Comparison of ENCODE assay signal across 8 mouse cellular contexts in the genomic region with DNA sequence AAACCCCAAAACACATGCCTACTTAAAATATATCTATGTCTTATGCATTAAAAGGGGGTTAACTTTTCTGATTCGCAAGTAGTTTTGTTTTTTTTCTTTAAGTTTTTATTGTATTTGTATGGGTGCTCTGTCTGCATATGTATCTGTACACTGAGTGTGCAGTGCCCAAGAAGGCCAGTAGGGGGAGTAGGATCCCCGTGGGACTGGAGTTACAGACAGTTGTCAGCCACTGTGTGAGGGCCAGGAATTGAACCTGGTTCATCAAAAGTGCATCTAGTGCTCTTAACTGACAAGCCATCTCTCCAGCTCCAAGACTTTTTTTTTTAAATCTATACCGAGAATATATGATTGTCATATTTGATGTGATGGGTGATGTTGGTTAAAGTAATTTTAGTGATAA. TPM values are rescaled to one million over a fixed set of nuclear protein-coding genes. Genes with fewer than 3 reads are reported as not detected.
A peak's percentile ranks its signal among the peaks of the same experiment; 100 is the strongest.
DNase-seq lines count a peak whose midpoint lies in the region; ATAC-seq and TF ChIP-seq lines count a peak whose summit lies in the region.

No protein-coding gene starts in this region.

- no peak overlapping the region for H3K9ac ChIP-seq in embryonic facial prominence, embryonic 13.5 days
- no peak overlapping the region for H3K9ac ChIP-seq in liver, adult 2 months (ENCODE audit: low read depth, low read length)

- ATAC-seq in embryonic facial prominence, embryonic 13.5 days (ENCODE audit: insufficient number of reproducible peaks, insufficient read depth, low FRiP score, low TSS enrichment, low read depth) = no peak

- H3K4me3 ChIP-seq in embryonic facial prominence, embryonic 13.5 days = no peak overlapping the region
- H3K4me3 ChIP-seq in liver, adult 2 months (ENCODE audit: insufficient read depth, low read depth, low read length) = peak overlapping the region; percentile 41; the same call in 1 of the 2 replicates
- H3K4me3 ChIP-seq in small intestine, adult 2 months (ENCODE audit: low read depth, low read length) = no peak overlapping the region

- H3K4me2 ChIP-seq in embryonic facial prominence, embryonic 13.5 days = peak overlapping the region; percentile 92; the same call in 1 of the 2 replicates

- TF ChIP-seq POLR2A in liver, adult 2 months (IDR thresholded peaks at IDR 0.05; ENCODE audit: extremely low read depth, insufficient read depth, low read length) = no peak
- no peak for TF ChIP-seq POLR2A in small intestine, adult 2 months (IDR thresholded peaks at IDR 0.05; ENCODE audit: low read depth, low read length)

- peaks cover 26% of the 10 kb centered on the region; the same call in 1 of the 2 replicates for H3K79me2 ChIP-seq in liver, adult 2 months (ENCODE audit: control insufficient read depth, insufficient read depth, low read length)

- TF ChIP-seq CTCF in liver, adult 2 months (IDR thresholded peaks at IDR 0.05; ENCODE audit: low read depth, low read length) = peak; percentile 62
- TF ChIP-seq CTCF in small intestine, adult 2 months (IDR thresholded peaks at IDR 0.05; ENCODE audit: extremely low read depth, insufficient read length, insufficient replicate concordance, low read depth, low read length) = peak; percentile 64; the same call in 1 of the 2 replicates

- H3K4me1 ChIP-seq in embryonic facial prominence, embryonic 13.5 days = peaks cover 3% of the 10 kb centered on the region
- peaks cover 14% of the 10 kb centered on the region; the same call in 1 of the 2 replicates for H3K4me1 ChIP-seq in liver, adult 2 months (ENCODE audit: control insufficient read depth, insufficient read depth, low read length)
- H3K4me1 ChIP-seq in small intestine, adult 2 months (ENCODE audit: control insufficient read depth, insufficient read depth, insufficient read length, low read length) = peaks cover 3% of the 10 kb centered on the region; the same call in 1 of the 2 replicates

- no peak overlapping the region for H3K27ac ChIP-seq in embryonic facial prominence, embryonic 13.5 days
- no peak overlapping the region for H3K27ac ChIP-seq in liver, adult 2 months (replicated peaks; ENCODE audit: insufficient read depth, low read depth, low read length)
- H3K27ac ChIP-seq in small intestine, adult 2 months (ENCODE audit: insufficient read depth, low read depth, low read length) = no peak overlapping the region

- H3K9me3 ChIP-seq in embryonic facial prominence, embryonic 13.5 days = no peaks in the 10 kb centered on the region

- peak; percentile 28 to 42 for DNase-seq in layer of hippocampus, postnatal 10 days (ENCODE audit: low spot score in 2 of 2)
- DNase-seq in layer of hippocampus, adult 11-12 months (ENCODE audit: low spot score) = no peak
- DNase-seq in R1 (ENCODE audit: low read depth, low spot score) = peak; percentile 86
- DNase-seq in liver, adult 2 months (ENCODE audit: extremely low read depth, low read depth, low spot score) = no peak
- no peak for DNase-seq in layer of hippocampus, adult 9-11 months
- no peak for DNase-seq in urinary bladder, postnatal 14 days (ENCODE audit: low spot score)

- WGBS in embryonic facial prominence, embryonic 13.5 days = 74% methylated on average over 3 of the region's 3 CpGs
- 70% methylated on average over 3 of the region's 3 CpGs for WGBS in liver, adult 2 months
- WGBS in small intestine, adult 2 months = 74% methylated on average over 3 of the region's 3 CpGs

- H3K36me3 ChIP-seq in embryonic facial prominence, embryonic 13.5 days = no peaks in the 10 kb centered on the region
- H3K36me3 ChIP-seq in liver, adult 2 months (ENCODE audit: control insufficient read depth, insufficient read depth, low read length) = peaks cover 9% of the 10 kb centered on the region; the same call in 1 of the 2 replicates
- no peaks in the 10 kb centered on the region for H3K36me3 ChIP-seq in small intestine, adult 2 months (ENCODE audit: control insufficient read depth, insufficient read depth, low read length)

- no peaks in the 10 kb centered on the region for H3K27me3 ChIP-seq in embryonic facial prominence, embryonic 13.5 days
- H3K27me3 ChIP-seq in liver, adult 2 months (ENCODE audit: control insufficient read depth, insufficient read depth, low read length) = no peaks in the 10 kb centered on the region
- H3K27me3 ChIP-seq in small intestine, adult 2 months (ENCODE audit: control insufficient read depth, insufficient read depth, low read length) = no peaks in the 10 kb centered on the region

RNA-seq across cellular contexts. Expression of gene Ap3m1, which starts 1.6 kb away (rescaled TPM):
- total RNA-seq in layer of hippocampus, postnatal 10 days (2021) = 10 to 100 TPM; 81.8 to 86.9 TPM
- 69.4 and 81.7 TPM in 2 replicates for polyA plus RNA-seq in embryonic facial prominence, embryonic 13.5 days (2015; fragmentation: Nextera tagmentation; extraction: Ambion mirVana)
- total RNA-seq in liver, adult 2 months (2014; rRNA removed) = 126 and 143 TPM in 2 replicates
- 44.8 and 55.2 TPM in 2 replicates for polyA plus RNA-seq in liver, adult 2 months (2012; rRNA removed)
- 3.5 and 8.8 TPM in 2 replicates for polyA plus RNA-seq in small intestine, adult 2 months (2012; rRNA removed)

RNA-seq across cellular contexts. Expression of gene Adk, which starts 1.6 kb away (rescaled TPM):
- total RNA-seq in layer of hippocampus, postnatal 10 days (2021) = 10 to 100 TPM; 70.3 to 70.6 TPM
- polyA plus RNA-seq in embryonic facial prominence, embryonic 13.5 days (2015; fragmentation: Nextera tagmentation; extraction: Ambion mirVana) = 162 and 168 TPM in 2 replicates
- total RNA-seq in liver, adult 2 months (2014; rRNA removed) = 877 and 924 TPM in 2 replicates
- 231 and 284 TPM in 2 replicates for polyA plus RNA-seq in liver, adult 2 months (2012; rRNA removed)
- 20.8 and 37.6 TPM in 2 replicates for polyA plus RNA-seq in small intestine, adult 2 months (2012; rRNA removed)

Comparison
In these comparisons a context has a peak if more than half of its experiments do, and no peak if none do; other contexts are left out.
1. DNase-seq: peak in layer of hippocampus, postnatal 10 days (2 of 2) and R1 (single experiment); none in layer of hippocampus, adult 11-12 months (single experiment), liver, adult 2 months (single experiment), layer of hippocampus, adult 9-11 months (single experiment) and urinary bladder, postnatal 14 days (single experiment).